Mouse (Mus musculus) heart, adult 2 months (tissue): ENCODE measurements around the gene 3830406C13Rik. TPM values are rescaled to one million over a fixed set of nuclear protein-coding genes. Genes with fewer than 3 reads are reported as not detected.
A peak's percentile ranks its signal among the peaks of the same experiment; 100 is the strongest.

ENCODE experiments used
- DNase-seq, 2 experiments: peaks; one replicate each; pipeline ENCODE4 v3.0.0; 2021
- H3K27ac ChIP-seq: fragments of 200-600 bp; 2 replicates; pipeline ENCODE4 v1.8.1; 2022
- H3K27me3 ChIP-seq: fragments of 200-500 bp; 2 replicates; pipeline ENCODE4 v1.6.1; 2012; ENCODE audit warnings: mild to moderate bottlenecking, low read length, inconsistent platforms, mixed read lengths; ENCODE audit not compliant: control insufficient read depth, insufficient read depth
- H3K36me3 ChIP-seq: fragments of 200-500 bp; 2 replicates; pipeline ENCODE4 v1.6.1; 2012; ENCODE audit warnings: low read length, inconsistent platforms; ENCODE audit not compliant: control insufficient read depth, insufficient read depth
- H3K4me1 ChIP-seq: fragments of 200-500 bp; 2 replicates; pipeline ENCODE4 v1.6.1; 2011; ENCODE audit warnings: low read length; ENCODE audit not compliant: control insufficient read depth, insufficient read depth
- H3K4me3 ChIP-seq: fragments of 200-600 bp; 2 replicates; pipeline ENCODE4 v1.8.1; 2022
- H3K79me2 ChIP-seq: fragments of 200-500 bp; replicated peaks from 2 replicates; pipeline ENCODE4 v1.6.1; 2012; ENCODE audit warnings: mild to moderate bottlenecking, inconsistent platforms, low read length, moderate library complexity, mixed read lengths; ENCODE audit not compliant: control insufficient read depth, insufficient read depth
- H3K9ac ChIP-seq: fragments of 200-500 bp; 2 replicates; pipeline ENCODE4 v1.6.1; 2012; ENCODE audit warnings: low read depth, mild to moderate bottlenecking, control low read depth, inconsistent platforms, low read length, mixed read lengths
- CTCF ChIP-seq: fragments of 200-600 bp; IDR thresholded peaks from 2 replicates; pipeline ENCODE4 v1.8.1; 2022; ENCODE audit warnings: antibody characterized with exemption, mild to moderate bottlenecking, moderate library complexity
- EP300 ChIP-seq: fragments of 200-500 bp; IDR thresholded peaks from 2 replicates; pipeline ENCODE4 v1.6.1; 2011; ENCODE audit warnings: low read depth, low read length, control low read depth; ENCODE audit not compliant: insufficient read depth
- POLR2A ChIP-seq: fragments of 200-500 bp; IDR thresholded peaks from 2 replicates; pipeline ENCODE4 v1.6.1; 2011; ENCODE audit warnings: mild to moderate bottlenecking, low read depth, low read length, control low read depth; ENCODE audit not compliant: insufficient read depth
- WGBS: fragments of 180-500 bp; shearing (Covaris S2); methylation state at CpG from one replicate; pipeline ENCODE4 v1.1.7; 2018; 5-methylcytosine and 5-hydroxymethylcytosine counted together
- intact Hi-C: fragments of 180-260 bp; cut with DNase I; formaldehyde crosslinking; loops from one replicate; pipeline ENCODE4 v1.15.1; 2025
- polyA plus RNA-seq: library from polyadenylated mRNA; depleted of rRNA; stranded (reverse); fragments of >200 nt; gene quantifications from 2 replicates; pipeline ENCODE4 v1.2.3, GENCODE M21; 2012
- total RNA-seq, 2 experiments: library from RNA; stranded (reverse); gene quantifications; 2 replicates each; pipeline ENCODE4 v1.2.3; 2021

3830406C13Rik gene
- total and polyA plus RNA-seq, 3 experiments: 8.2 to 18.6 (median 18.1) TPM

DNA sequence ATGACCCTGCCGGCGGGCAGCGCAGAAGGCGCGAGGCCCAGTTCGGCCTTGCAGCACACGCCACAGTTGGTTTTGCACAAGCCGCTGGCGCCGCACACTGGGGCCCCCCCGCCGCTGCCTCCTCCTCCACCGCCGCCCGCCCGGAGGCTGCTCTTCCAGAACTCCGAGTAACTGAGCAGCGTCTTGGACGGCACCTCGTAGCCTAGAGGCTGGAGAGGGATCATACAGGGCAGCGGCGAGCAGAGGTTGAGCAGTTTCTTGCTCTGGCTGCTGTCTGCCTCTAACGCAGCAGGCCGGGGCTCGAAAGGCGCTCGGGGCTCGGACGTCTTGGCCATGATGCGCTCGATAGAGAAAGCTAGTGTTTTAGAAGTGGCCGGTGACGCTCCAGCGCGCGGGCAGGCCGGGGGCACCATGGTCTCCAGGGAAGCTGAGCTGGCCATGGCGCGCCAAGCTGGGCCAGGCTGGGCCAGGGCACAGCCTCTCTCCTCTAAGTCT is 60.8 kb downstream of the 3830406C13Rik start:
- DNase-seq: no peak
- no peak overlapping the region for H3K9ac ChIP-seq
- intact Hi-C loops: no loop called here
- no peaks in the 10 kb centered on the region for H3K4me1 ChIP-seq
- H3K27me3 ChIP-seq: peaks cover 50% of the 10 kb centered on the region
- no peak overlapping the region for H3K27ac ChIP-seq
- H3K79me2 ChIP-seq: no peaks in the 10 kb centered on the region
- no peaks in the 10 kb centered on the region for H3K36me3 ChIP-seq
- WGBS: 1% methylated on average over 39 of the region's 39 CpGs
- TF ChIP-seq CTCF: no peak
- TF ChIP-seq POLR2A: no peak
- no peak for TF ChIP-seq EP300
- no peak overlapping the region for H3K4me3 ChIP-seq

DNA sequence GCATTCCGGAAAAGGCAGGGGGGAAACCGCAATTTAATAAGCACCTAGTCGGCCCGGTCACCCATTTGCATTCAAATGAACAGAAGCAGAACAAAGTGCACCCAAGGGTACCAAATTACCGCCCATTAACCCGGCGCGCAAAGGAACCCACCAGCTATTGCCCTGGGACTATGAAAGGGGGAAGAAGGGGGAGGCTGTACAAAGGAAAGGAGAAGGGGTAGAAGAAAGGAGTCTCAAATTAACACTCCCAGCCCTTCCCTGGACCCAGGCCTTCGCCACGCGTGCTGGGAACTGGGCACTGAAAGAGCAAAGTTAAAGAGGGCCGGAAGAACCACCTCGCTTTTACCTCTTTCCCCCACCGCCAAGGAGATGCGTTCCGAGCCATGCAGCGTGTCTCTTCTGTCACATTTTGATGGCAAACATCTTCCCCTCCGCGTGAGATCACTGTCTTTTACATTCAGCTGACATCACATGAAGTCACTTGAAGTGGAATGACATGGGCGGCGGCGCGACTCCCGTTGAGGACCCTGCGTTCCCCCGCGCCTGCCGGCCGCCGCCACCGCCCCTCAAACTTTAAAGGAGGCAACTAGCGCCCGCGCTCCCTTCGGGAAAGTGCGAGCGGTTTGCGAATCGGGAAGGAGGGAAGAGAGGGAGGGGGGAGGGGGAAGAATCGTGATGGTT is 61.4 kb downstream of the 3830406C13Rik start:
- intact Hi-C loops: no loop called here
- WGBS: 2% methylated on average over 40 of the region's 40 CpGs
- DNase-seq: no peak
- peaks cover 50% of the 10 kb centered on the region for H3K27me3 ChIP-seq
- H3K9ac ChIP-seq: no peak overlapping the region
- no peak for TF ChIP-seq EP300
- no peak for TF ChIP-seq CTCF
- no peak for TF ChIP-seq POLR2A
- no peak overlapping the region for H3K27ac ChIP-seq
- H3K4me3 ChIP-seq: no peak overlapping the region
- H3K79me2 ChIP-seq: no peaks in the 10 kb centered on the region
- H3K4me1 ChIP-seq: no peaks in the 10 kb centered on the region
- no peaks in the 10 kb centered on the region for H3K36me3 ChIP-seq

DNA sequence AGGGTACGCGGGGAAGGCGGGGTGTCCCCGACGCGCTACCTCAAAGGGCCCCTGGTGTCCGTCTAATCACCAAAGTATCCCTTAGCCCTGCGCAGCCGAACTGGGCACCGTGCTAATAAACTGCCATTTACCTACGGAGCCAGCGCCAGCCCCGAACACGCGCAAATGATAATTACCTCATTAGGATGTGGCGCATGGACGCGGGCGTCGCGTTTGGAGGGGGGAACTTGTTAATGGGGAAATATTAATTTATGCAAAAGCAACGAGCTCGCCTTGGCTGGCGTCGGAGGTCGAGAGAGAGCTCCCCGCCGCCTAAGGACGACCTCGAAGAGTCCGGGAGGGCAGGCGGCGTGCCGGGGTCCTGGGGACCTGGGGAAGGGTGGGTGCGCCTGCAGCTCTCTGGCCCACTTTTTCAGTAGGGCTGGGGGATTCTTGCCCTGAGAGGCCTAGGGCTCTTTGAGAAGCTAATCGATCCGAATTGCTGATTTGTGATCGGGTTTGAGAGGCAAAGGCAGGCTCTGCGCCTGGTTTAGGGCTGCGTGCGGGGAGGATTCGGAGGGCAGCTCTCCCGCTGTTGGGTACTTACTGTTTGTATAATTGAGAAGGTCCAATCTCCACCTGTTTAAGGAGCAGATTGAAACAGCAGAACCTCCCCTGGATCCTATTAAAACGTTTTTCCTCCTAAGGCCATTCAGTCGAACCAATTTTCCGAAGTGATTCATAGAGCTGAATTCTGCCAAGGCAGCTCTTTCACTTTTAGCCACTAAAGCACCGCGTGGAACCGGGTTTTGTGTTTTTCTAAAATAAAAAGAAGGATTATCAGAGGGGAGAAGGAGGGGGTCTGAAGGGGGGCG is 62.3 kb downstream of the 3830406C13Rik start:
- Histone ChIP-seq H3K27me3 (peaks cover 46% of the 10 kb centered on the region), H3K4me1 (no peaks in the 10 kb centered on the region), H3K36me3 (no peaks in the 10 kb centered on the region), H3K9ac (no peak overlapping the region), H3K79me2 (no peaks in the 10 kb centered on the region), H3K4me3 (peak overlapping the region; percentile 18; the same call in 1 of the 2 replicates), H3K27ac (no peak overlapping the region)
- intact Hi-C loops: no loop called here
- DNase-seq: no peak
- WGBS: 1% methylated on average over 50 of the region's 50 CpGs
- no peak for TF ChIP-seq EP300
- TF ChIP-seq CTCF: no peak
- TF ChIP-seq POLR2A: no peak

DNA sequence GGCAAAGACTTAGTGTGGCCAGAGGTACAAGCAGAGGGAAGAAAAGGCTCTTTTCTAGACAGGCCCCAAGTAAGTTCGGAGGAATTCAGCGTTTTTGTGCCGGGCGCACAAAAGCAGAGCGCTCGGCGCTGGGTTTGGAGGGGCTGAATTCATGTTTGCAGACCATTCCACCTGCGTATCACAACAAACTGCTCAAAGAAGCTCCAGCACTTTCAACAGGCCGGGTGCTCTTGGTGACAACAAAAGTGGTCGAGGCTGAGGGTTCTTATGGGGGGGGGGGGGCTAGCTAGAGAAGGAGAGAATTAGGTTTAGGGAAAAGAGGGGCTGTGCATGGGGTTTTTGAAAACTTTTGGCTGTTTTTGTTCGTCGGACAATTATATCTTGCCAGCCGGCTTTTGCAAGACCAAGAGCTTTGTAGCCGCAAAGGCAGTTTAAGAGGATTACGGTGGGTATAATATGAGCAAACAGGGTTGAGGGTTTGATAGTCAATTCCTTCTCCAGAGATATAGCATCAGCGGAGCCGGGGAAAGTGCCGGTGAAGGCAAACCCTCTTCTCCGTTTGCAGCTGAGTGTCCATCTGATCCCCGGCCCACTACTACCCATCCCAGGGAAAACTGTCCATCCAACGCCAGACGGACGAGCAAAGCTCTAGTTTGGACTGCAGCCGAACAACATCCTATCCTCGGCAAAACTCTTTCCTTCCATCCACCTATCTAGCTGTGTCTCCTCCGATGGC is 63.1 kb downstream of the 3830406C13Rik start:
- 0 out of 2 replicates have a peak overlapping the region, but pooled peaks have one; percentile 18 for H3K4me3 ChIP-seq
- no peaks in the 10 kb centered on the region for H3K4me1 ChIP-seq
- no peaks in the 10 kb centered on the region for H3K36me3 ChIP-seq
- 4% methylated on average over 26 of the region's 26 CpGs for WGBS
- intact Hi-C loops: no loop called here
- H3K9ac ChIP-seq: no peak overlapping the region
- DNase-seq: no peak
- H3K79me2 ChIP-seq: no peaks in the 10 kb centered on the region
- TF ChIP-seq CTCF (no peak), POLR2A (no peak), EP300 (no peak)
- H3K27ac ChIP-seq: no peak overlapping the region
- peaks cover 40% of the 10 kb centered on the region for H3K27me3 ChIP-seq

DNA sequence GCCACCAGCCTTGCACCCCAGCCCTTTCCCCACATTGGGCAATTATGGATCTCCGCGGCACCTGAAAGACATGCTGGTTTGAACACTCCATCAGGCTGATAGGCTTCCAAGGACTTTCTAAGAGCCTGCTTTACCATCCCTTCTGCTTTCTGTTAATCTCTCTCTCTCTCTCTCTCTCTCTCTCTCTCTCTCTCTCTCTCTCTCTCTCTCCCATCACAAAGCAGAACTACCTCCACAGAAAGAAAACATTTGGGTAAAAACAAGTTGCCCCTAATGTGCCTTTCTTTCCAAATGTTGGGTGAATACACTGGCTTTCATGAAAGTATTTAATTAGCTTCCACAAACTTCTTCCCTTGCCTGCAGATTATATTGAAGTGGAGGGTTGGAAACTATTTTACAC is 64.1 kb downstream of the 3830406C13Rik start, which contains the start of gene Fezf2:
Fezf2 (minus strand) TSS at position 101 of the 400 bp plus-strand sequence.
- 11% methylated on average over 2 of the region's 2 CpGs for WGBS
- no peak within 1 kb of the TSS for H3K4me3 ChIP-seq

More for the DNA sequence above, 64.1 kb downstream of the 3830406C13Rik start, which contains the start of gene Fezf2:
- Histone ChIP-seq H3K36me3 (no peaks in the 10 kb centered on the region), H3K79me2 (no peaks in the 10 kb centered on the region), H3K4me1 (no peaks in the 10 kb centered on the region), H3K27ac (no peak within 1 kb of the TSS), H3K9ac (no peak within 1 kb of the TSS), H3K27me3 (peaks cover 33% of the 10 kb centered on the region)
- intact Hi-C loops: no loop called here
- no peak for DNase-seq
- TF ChIP-seq CTCF (no peak), EP300 (no peak), POLR2A (no peak)
